Mouse (Mus musculus) small intestine, adult 2 months (tissue): ENCODE data around the gene Ptpre. TPM values are rescaled to one million over a fixed set of nuclear protein-coding genes. Genes with fewer than 3 reads are reported as not detected.
A peak's percentile ranks its signal among the peaks of the same experiment; 100 is the strongest.

ENCODE experiments used
- H3K27ac ChIP-seq: fragments of 200-500 bp; 2 replicates; pipeline ENCODE4 v1.5.1; 2012; ENCODE audit warnings: low read depth, low read length, control low read depth, inconsistent platforms; ENCODE audit not compliant: insufficient read depth
- H3K27me3 ChIP-seq: fragments of 200-500 bp; 2 replicates; pipeline ENCODE4 v1.6.1; 2012; ENCODE audit warnings: mild to moderate bottlenecking, moderate library complexity, low read length, inconsistent platforms; ENCODE audit not compliant: control insufficient read depth, insufficient read depth
- H3K36me3 ChIP-seq: fragments of 200-500 bp; 2 replicates; pipeline ENCODE4 v1.6.1; 2012; ENCODE audit warnings: mild to moderate bottlenecking, low read length, control low read depth, inconsistent platforms; ENCODE audit not compliant: control insufficient read depth, insufficient read depth
- H3K4me1 ChIP-seq: fragments of 200-500 bp; 2 replicates; pipeline ENCODE4 v1.6.1; 2012; ENCODE audit warnings: low read length, inconsistent platforms, mixed read lengths; ENCODE audit not compliant: control insufficient read depth, insufficient read depth, insufficient read length
- H3K4me3 ChIP-seq: fragments of 200-500 bp; 2 replicates; pipeline ENCODE4 v1.5.1; 2012; ENCODE audit warnings: low read depth, mild to moderate bottlenecking, control low read depth, inconsistent platforms, low read length, moderate library complexity
- CTCF ChIP-seq: fragments of 200-500 bp; IDR thresholded peaks from 2 replicates; pipeline ENCODE4 v1.5.1; 2012; ENCODE audit warnings: low read depth, mild to moderate bottlenecking, control low read depth, inconsistent platforms, low read length, moderate library complexity, mixed read lengths; ENCODE audit not compliant: insufficient replicate concordance, insufficient read length; ENCODE audit errors: extremely low read depth
- POLR2A ChIP-seq: fragments of 200-500 bp; IDR thresholded peaks from 2 replicates; pipeline ENCODE4 v1.6.1; 2012; ENCODE audit warnings: low read depth, mild to moderate bottlenecking, control low read depth, inconsistent platforms, low read length, moderate library complexity
- WGBS: fragments of 180-500 bp; shearing (Covaris S2); methylation state at CpG from one replicate; pipeline ENCODE4 v1.1.7; 2018; 5-methylcytosine and 5-hydroxymethylcytosine counted together
- polyA plus RNA-seq: library from polyadenylated mRNA; depleted of rRNA; stranded (reverse); fragments of >200 nt; gene quantifications from 2 replicates; pipeline ENCODE4 v1.2.3, GENCODE M21; 2012

Gene Ptpre
- polyA plus RNA-seq, 1 experiment: 17.0 TPM

DNA sequence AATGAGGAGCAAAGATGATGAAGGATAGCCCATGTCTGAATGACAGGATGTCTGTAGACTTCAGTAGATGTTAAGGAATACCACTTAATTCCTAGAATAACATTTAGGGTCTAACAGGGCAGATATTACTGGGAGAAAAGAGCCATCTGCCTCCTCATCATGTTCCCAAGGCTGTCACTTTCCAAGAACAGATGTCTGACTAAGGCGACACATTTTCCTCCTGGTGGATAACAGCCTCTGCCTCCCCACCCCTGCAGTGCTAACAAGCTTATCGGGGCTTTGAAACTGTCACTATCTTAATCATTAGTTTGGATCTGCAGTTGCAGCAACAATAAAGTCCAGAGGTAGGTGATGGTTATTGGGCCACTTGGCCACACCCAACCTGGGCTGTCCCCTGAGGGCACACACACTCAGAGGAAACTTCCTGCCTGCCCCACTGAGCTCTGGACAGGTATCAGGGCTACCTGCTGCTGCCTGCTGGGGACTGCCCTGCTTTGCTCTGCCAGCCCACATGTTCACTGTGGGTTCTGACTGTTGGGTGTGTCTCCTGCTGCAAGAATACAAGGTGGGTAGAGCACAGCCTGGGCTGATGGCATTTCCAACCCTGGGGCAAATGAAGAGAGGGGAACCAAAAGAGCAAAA, 2.6 kb upstream of the Ptpre start:
- no peaks in the 10 kb centered on the region for H3K36me3 ChIP-seq
- WGBS: 18% methylated on average over 2 of the region's 2 CpGs
- TF ChIP-seq CTCF: no peak
- peak; percentile 50; the same call in 1 of the 2 replicates for TF ChIP-seq POLR2A
- peak overlapping the region; percentile 25; the same call in 1 of the 2 replicates for H3K4me3 ChIP-seq
- H3K27ac ChIP-seq: peak overlapping the region; percentile 87
- peaks cover 30% of the 10 kb centered on the region for H3K4me1 ChIP-seq
- no peaks in the 10 kb centered on the region for H3K27me3 ChIP-seq

DNA sequence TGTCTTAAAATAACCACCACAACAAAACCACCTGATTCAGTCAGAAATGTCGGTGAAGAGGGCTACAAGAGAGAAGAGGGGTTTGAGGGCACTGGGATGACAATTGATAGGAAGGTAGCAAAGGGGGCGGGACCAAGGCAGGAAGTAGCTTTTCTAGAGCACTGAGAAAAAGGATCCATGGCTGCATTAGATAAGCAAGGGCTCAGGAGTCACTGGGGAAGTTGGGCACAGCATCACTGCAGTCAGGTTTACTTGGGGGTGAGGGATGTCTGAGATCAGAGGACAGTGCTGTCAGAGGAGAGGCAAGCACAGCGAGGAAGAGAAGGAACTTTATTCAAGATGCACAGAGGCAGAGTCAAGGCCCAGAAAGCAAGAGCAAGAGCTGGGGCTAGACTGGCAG, 1.4 kb upstream of the Ptpre start:
- Histone ChIP-seq H3K4me3 (no peak overlapping the region), H3K27me3 (no peaks in the 10 kb centered on the region), H3K36me3 (no peaks in the 10 kb centered on the region), H3K27ac (no peak overlapping the region), H3K4me1 (peaks cover 33% of the 10 kb centered on the region)
- TF ChIP-seq POLR2A: no peak
- TF ChIP-seq CTCF: no peak
- 83% methylated on average over 3 of the region's 3 CpGs for WGBS

DNA sequence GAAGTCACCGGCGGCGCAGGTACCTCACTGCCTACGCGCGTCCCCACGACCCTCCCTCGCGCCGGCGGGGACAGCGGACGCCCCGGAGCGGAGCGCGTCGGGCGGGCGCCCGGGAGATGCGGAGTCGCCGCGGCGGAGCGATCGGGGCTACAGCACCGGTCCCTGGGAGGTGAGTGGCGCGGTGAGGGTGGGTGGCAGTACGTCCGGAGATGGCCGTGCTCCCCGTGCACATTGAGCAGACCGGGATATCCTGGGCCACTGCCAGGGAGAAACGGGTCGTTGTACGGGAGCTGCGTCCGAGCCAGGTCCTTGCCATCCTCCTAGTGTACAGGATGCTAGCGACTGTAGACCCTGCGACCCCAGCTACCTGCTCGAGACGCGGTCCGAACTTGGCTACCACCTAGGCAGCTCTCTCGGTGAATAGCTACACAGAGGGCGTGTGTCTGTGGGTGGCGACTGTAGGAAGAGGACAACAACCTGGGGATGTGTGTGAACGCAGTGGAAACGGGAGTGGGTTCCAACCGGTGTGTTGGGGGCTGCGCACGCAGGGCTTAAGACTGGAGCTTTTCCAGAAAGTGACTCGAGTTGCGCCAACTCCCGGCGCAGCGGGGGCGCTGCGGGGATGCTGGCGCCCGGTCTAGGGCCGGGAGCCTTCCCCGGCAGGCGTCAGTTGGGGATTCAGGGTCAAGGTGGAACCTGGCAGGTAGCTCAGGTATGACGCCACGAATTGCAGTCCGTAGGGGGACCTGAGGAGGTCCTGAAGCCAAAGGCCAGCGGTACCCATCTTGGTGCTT, 864 bp downstream of the Ptpre start:
- Histone ChIP-seq H3K27ac (peak overlapping the region; percentile 48), H3K27me3 (no peaks in the 10 kb centered on the region), H3K4me1 (peaks cover 35% of the 10 kb centered on the region), H3K4me3 (peak overlapping the region; percentile 95), H3K36me3 (no peaks in the 10 kb centered on the region)
- 2% methylated on average over 71 of the region's 71 CpGs for WGBS
- TF ChIP-seq CTCF (no peak), POLR2A (peak; percentile 11; the same call in 1 of the 2 replicates)

DNA sequence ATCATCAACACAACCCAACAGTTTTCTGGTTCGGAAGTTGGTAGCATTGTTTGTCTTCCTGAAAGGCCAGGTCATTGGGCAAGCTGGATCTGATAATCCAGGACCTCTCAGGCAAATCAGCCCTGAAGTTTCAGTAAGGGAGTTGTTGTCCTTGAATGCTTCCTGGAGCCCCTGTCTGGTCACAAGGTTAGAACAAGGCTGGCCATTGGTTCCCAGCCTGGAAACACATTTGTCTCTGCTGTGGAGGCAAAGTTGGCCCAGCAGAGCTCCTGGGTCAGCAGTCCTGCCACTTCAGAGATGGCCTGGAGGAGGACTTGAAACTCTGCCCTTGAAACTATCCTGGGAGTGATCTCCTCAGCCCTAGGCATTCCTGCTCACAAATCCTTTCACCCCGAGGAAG, 2.1 kb downstream of the Ptpre start:
- Histone ChIP-seq H3K36me3 (no peaks in the 10 kb centered on the region), H3K4me1 (peaks cover 33% of the 10 kb centered on the region), H3K27me3 (no peaks in the 10 kb centered on the region), H3K27ac (no peak overlapping the region), H3K4me3 (peak overlapping the region; percentile 14)
- TF ChIP-seq POLR2A: no peak
- no peak for TF ChIP-seq CTCF
- 77% methylated on average over 2 of the region's 2 CpGs for WGBS

DNA sequence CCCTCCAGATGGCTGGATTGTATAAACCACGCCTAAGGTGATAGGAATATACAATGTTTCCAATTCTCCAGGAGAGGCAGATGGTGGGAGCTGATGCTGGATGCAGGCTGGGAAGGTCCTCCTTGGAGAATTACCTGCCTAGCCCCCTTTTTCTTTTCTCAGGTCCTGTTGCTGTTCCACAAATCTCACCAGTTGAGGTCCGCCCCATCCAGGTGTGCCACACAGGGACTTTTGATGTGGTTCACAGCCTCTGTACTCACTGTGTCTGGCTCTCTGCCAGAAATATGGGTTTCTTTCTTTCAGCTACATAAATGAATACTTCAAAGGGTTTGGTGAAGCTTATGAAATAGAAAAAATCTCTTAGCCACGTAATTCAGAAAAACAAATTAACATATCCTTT, 5.0 kb downstream of the Ptpre start:
- Histone ChIP-seq H3K27me3 (no peaks in the 10 kb centered on the region), H3K4me3 (no peak overlapping the region), H3K36me3 (no peaks in the 10 kb centered on the region), H3K4me1 (peaks cover 19% of the 10 kb centered on the region; the same call in 1 of the 2 replicates), H3K27ac (no peak overlapping the region)
- no peak for TF ChIP-seq POLR2A
- no peak for TF ChIP-seq CTCF
- 33% methylated on average over 3 of the region's 3 CpGs for WGBS

DNA sequence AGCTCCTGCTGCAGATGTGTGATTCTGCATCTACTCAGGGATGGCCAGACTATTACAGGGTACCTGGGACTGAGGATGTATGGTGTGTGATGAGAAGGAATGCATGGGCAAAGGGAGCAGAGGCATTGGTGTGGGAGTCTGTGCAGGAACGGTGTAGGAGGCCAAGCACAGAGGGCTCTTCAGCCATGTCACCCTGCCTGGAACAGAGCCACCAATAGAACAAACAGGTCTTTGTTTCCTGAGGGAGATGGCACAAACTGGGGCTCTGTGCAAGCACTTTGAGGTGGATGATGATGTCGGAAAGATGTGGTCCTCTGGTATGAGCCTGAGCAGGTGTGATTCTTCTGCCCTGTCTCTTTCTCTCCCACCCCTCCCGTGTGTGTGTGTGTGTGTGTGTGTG, 5.8 kb downstream of the Ptpre start:
- H3K27ac ChIP-seq: no peak overlapping the region
- WGBS: 22% methylated on average over 3 of the region's 3 CpGs
- H3K4me1 ChIP-seq: peaks cover 19% of the 10 kb centered on the region; the same call in 1 of the 2 replicates
- no peak for TF ChIP-seq POLR2A
- TF ChIP-seq CTCF: no peak
- no peaks in the 10 kb centered on the region for H3K27me3 ChIP-seq
- H3K36me3 ChIP-seq: no peaks in the 10 kb centered on the region
- no peak overlapping the region for H3K4me3 ChIP-seq

DNA sequence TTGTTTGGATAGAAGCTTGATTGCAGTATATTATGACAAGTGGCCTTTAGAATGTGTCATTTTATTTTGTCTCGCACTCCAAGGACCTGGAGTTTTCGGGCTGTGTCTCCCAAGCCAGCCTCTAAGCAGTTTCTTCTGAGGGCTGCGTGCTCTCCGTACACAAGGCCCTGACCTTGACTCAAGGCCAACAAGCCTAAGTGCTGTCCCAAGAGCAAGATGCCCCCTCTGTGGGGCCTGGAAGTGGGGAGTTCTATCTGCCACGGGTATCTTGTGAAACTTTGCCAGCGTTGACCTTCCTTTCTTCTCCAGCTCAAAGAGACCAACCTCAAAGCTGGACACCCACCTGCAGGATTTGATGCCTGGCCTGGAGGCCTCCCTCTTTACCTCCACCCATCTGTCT, 7.0 kb downstream of the Ptpre start:
- H3K36me3 ChIP-seq: no peaks in the 10 kb centered on the region
- peaks cover 9% of the 10 kb centered on the region; the same call in 1 of the 2 replicates for H3K4me1 ChIP-seq
- no peak overlapping the region for H3K27ac ChIP-seq
- H3K27me3 ChIP-seq: no peaks in the 10 kb centered on the region
- 90% methylated on average over 6 of the region's 6 CpGs for WGBS
- TF ChIP-seq CTCF (no peak), POLR2A (no peak)
- no peak overlapping the region for H3K4me3 ChIP-seq
